Mouse (Mus musculus): ENCODE data around the gene Atp13a5.

The Atp13a5 gene

GRCm38 (mm10) chr16:29204875-29205274 lies 173.7 kb downstream of the Atp13a5 start:
- in situ Hi-C loops (cut with MseI, MboI): no loop called here

DNA sequence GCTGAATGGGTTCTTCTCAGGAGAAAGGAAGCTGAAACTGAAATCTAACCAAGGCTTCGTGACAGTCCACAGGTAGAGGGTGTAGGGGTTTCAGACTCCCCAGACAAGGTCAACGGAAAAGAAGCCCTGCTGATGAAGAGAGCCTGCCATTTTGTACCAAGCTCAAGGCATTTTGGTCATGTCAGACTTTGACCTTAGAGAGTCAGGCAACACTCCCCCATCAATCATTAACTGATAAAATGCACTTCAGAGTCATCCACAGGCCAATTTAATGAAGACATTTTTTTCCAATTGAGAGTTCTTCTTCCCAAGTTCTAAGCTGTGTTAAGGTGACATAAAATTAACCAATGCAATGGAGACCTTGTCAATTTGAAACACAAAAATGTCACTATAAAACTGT lies 177.4 kb downstream of the Atp13a5 start:
- in situ Hi-C loops (cut with MseI, MboI): no loop called here

DNA sequence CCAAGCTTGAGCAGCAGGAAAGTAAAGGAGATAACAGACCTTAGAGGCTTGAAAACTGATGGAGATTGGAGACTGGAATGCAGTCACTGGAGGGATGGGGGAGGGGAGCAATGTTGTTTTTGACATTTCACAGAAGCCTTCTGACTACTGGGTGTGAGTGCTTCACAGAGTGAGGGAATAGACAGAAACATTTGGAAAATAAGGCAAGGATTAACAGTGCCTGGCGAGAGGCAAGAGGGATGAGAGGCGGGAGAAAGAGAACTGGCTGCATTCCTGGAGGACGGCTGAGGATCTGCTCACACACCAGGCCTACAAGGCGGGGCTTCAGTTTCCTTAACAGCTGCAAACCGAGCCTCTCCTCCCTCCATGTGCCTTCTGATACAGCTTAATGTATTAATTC lies 180.1 kb downstream of the Atp13a5 start:
- in situ Hi-C loops (cut with MseI, MboI): no loop called here

DNA sequence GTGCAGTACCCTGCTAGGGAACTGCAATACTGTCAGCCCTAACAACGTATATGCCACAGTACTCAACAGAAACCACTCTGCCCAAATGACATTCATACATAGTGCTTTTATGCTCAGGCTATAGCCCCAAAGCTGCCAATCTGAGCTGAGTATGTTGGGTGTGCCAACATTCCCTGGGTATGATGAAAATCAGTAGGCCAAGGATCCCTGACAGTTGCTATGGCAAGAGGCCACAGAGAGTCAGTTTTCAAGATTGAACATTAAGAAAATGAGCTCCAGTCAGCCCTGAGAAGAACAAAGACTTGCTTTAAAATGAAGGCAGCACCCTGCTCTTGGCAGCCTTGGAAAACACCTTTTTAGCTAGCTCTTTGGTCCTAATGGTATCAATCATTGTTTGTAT lies 183.4 kb downstream of the Atp13a5 start:
- in situ Hi-C loops (cut with MseI, MboI): no loop called here

DNA sequence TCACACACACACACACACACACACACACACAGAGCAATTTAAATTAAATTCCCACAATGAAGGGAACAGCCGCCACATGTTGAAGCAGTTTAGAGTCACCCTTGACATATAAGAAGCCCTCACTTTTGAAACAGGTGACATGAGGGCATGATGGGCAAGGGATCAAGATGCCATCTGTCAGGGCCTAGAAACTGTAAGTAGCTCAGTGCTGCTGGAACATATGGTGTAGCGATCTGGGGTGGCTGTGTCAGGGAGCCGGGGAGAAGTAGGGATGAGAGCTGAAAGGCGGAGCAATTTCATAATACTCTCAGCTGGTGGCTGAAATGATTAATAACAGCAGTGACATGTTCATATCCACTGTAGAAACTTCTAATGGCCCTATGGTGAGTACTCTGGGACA lies 184.6 kb downstream of the Atp13a5 start:
- in situ Hi-C loops (cut with MseI, MboI): no loop called here

DNA sequence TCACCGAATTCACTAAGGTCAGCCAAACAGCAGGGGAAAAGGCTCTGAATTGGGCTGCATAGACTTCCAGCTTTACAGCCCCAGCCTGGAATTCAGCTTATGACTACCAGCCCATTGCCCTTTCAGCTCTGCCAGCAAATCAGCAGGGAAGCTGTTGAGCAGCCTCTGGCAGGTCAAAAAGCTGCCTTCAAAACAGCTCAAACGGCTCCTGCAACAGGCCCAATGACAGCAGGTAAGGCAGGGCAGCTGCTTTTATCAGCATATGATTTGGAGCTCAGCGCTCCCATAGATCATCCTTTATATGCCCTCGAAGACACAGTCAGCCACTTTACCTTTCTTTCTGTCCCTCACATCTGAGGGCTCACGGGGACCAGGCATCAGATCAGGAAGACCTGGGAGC lies 185.6 kb downstream of the Atp13a5 start:
- in situ Hi-C loops (cut with MseI, MboI): no loop called here
